Mouse (Mus musculus) hematopoietic stem cell, adult 5-6 weeks (primary cell): Measurements from ENCODE around the gene G3bp2. TPM values are rescaled to one million over a fixed set of nuclear protein-coding genes. Genes with fewer than 3 reads are reported as not detected.
"Not testable (repeated sequence)": the region's sequence is repeated elsewhere in the genome, so short reads cannot be mapped to it uniquely, and the experiment has no call there.

Experiments
- ATAC-seq, 2 experiments: fragments of 125-278 bp in 1 of 2; replicated peaks in 1 of 2; 2 replicates each; pipeline ENCODE4 v1.8.0; 2016 to 2017; ENCODE audit warnings: inconsistent platforms in 2 of 2, mild to moderate bottlenecking in 2 of 2, moderate number of reproducible peaks in 2 of 2, low read depth in 1 of 2, moderate TSS enrichment in 1 of 2; ENCODE audit not compliant: low FRiP score in 2 of 2, poor library complexity in 2 of 2, severe bottlenecking in 2 of 2, insufficient read depth in 1 of 2, low TSS enrichment in 1 of 2
- total RNA-seq: library from RNA; stranded (forward); fragments of 172-1452, 232-1000 nt; gene quantifications from 2 replicates; pipeline ENCODE4 v1.2.3, GENCODE M21; 2017

G3bp2 gene
- total RNA-seq: 131 and 135 TPM in 2 replicates

DNA sequence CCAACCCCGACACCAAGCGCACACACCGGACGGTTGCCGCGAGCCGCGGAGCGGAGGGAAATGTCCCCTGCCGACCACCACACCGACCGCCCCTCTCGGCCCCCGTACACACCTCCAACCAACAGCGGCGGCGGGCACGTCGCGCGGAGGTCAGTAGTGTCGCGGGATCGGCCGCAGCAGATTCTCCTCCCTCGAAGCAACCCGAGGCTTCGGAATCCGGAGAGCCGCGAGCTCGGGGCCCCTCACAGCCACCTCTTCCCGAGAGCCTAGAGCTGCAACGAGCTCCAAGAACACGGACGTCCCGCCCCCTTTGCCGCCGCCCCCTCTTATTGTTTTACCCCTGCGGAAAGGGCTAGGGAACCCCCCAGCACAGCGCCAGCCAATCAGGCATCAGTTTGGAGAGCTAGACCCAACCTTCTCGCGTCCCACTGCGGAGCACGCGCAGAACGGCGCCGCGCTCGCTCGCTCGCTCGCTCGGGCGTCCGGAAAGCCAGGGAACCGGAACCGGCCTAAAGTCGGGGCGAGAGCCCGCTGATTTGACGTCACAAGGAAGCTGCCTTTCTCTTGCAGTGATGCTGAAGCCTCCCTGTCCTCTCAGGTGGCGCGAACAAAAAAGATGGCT is at the start of gene G3bp2:
G3bp2 (minus strand) TSS at position 303 of the 622 bp plus-strand sequence.
- peak; percentile 95 to 96 for ATAC-seq

DNA sequence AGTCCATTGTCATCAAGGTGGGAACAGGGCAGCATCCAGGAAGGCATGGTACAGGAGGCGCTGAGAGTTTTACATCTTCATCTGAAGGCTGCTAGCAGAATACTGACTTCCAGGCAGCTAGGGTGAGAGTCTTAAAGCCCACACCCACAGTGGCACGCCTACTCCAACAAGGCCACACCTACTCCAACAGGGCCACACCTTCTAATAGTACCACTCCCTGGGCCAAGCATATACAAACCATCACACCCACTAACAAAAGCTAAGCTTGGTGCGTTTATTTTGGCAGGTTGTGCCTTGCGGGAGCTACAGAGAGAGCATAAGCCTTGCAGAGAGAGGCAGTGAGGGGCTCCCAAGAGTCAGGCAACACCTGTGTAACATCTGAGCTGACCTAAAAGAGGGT is 49.5 kb upstream of the G3bp2 start:
- ATAC-seq: not testable (repeated sequence)

DNA sequence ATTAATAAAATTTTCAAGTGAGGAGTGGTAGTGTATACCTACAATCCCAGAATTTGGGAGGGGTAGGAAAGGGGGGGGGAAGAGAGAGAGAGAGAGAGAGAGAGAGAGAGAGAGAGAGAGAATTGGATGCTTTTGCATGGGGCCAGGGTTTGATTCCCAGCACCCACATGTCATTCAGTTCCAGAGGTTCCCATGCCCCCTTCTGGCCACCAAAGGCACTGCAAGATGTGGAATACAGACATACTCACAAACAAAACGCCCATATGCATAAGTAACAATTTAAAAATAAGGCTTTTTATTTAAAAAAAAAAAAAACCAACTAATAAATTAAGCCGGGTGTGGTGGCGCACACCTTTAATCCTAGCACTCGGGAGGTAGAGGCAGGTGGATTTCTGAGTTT is 48.6 kb upstream of the G3bp2 start:
- ATAC-seq: no peak

DNA sequence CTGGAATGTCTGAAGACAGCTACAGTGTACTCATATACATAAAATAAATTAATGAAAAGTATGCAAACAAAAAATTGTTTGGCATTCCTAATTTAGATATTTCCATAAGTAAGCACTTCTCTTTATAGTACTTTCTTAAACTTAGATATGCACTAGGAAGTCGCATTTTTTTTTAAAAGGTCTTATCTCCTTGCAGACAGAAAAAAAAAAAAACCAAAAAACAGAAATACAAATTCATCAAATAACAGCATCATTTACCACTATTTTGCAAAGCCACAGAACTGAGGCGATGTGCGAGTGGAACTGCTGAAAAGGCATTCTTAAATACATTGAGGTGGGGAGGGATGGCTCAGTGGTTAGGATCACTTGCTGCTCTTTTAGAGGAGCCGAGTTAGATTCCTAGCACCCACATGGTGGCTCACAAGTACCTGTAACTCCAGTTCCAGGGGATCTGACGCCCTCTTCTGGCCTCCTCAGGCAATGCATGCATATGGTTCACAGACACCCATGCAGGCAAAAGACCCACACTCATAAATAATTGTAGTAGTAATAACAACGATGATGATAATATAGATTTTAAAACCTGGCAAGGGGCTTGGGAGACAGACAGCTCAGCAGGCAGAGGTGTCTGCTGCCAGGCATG is 46.6 kb upstream of the G3bp2 start:
- ATAC-seq: no peak

DNA sequence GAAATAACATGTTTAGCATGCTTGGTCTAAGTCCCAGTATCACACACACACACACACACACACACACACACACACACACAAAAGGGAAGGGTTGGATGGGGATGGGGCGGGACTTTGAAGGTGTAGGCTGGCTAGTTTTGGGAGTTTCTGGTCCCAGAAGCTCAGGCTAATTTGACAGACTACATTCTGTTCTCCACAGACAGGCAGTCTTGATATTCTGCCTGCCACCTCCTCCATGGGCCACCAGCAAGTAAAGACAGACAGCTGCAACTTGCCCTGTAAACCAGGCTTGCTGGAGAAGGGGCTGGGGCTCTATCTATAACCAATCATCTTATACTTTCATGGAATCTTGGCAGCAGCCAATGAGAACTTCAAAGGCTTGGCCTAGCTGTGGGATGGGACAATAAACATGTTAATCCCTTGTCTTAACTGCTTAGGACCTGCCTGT is 45.8 kb upstream of the G3bp2 start:
- ATAC-seq: no peak

DNA sequence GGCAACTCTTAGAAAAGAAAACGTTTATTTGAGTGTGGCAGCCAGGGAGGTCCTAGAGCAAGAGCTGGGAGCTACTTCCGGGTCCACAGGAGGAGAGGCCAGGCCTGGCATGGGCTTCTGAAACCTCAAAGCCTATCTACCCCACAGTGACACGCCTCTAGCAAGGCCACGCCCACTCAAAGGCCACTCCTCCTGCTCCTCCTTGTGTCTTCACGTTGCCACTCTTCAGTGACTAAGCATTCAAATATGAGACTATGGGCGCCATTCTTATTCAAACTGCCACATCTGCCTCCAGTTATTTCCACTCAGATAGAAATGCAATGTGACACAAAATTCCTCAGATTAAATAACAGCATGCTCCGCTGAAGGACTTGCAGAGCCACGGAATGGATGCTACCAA is 45.1 kb upstream of the G3bp2 start:
- ATAC-seq: peak; percentile 74 to 87; a peak in 3 of 4 replicates

DNA sequence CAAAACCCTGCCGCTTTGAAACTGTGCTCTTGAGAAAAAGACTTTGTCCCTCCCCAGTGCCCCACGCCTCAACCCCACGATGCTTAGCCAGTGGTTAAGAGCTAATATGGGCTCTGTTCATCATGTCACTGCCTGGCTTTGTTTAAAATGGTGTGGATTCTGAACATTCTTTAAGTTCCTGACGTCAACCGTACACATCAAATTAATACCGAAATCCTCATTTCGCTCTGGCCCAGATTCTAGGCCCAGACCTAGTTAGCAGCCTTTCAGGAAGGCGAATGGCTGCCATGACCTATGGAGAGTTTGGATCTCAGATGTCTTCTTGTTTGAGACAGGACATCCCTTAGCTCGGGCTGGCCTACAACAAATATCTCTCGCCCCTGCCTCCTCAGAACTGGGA is 44.2 kb upstream of the G3bp2 start:
- no peak for ATAC-seq

DNA sequence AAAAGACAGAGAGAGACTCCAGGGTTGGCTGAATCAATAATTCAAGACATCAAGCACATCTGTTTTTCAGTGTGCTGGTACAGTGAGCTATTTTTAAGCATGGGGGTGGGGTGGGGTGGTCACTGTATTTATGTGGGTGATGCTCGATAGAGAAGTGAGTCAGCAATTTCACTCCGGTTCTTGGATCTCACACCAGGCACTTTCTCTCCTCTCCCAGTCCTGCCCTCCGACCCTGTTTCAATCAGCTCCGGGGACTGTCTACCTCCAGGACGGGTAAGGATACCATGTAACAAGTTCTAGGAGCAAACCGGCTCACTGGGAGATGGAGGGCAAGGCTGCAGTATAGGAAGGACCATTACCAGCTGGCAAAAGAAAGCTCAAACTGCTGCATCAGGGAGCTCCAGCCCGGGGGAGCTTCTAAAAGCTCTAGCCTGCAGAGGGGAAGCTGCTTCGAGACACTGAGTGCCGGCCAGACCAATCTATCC is 43.7 kb upstream of the G3bp2 start:
- peak; percentile 65 to 81 for ATAC-seq

DNA sequence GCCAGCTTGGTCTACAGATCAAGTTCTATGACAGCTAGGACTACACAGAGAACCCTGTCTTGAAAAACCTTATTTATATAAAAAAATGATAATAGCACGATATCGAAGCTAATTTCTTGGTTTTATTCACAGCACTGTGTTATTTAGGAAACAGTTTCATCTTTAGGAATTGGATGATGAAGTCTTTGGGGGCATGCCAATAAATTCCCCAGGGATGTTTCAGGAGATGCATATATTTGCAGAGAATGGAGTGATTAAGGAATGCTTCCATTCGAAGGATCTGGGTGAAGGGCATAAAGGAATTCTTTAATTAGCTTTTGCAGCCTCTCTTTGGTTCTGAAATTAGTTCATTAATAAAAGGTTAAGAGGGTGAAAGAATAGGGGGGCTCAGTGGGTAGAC is 41.9 kb upstream of the G3bp2 start:
- no peak for ATAC-seq

DNA sequence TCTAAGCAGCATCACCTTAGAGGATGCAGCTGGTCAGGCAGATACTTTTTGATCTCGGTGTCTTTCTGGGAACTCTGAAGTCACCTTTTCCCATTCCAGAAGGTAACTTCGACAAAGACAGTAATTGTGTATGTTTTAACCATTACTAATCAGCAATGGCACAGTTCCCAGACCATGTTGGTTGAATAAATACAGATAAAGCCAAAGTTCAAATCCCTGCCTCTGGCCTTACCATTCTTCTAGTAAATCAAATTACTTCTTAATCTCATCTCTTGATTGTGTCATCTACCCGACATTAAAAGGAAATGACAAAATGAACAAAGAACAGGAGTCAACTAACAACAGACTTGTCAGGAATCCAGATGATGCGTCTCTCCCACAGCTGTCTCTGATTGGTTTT is 38.1 kb upstream of the G3bp2 start:
- ATAC-seq: no peak

DNA sequence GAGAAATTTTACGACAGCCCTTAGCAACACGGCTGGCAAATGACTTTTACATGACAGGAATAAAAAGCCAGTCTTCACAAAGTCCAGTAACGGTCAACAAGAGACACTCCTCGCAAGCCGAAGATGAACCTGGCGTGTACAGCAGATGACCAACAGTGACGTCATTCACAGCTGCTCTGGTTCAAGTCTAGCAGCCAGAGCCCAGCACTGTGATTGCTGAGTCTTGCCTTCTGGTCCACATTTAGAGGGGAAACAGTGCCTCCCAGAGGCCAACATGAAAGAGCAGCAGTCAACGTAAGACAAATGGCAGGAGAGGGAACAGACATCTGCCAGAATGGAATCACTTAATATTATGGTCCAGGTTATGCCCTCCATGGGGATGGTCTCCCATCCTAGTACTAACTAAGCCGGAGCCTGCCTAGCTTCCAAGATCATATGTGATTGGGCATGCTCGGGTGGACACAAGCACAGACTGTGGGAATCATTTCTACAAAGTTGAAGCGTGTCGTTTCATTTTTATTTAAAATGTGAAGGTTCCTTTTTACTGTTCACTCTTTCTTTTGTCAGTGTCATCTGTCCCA is 34.4 kb upstream of the G3bp2 start:
- peak; percentile 91 to 95 for ATAC-seq

DNA sequence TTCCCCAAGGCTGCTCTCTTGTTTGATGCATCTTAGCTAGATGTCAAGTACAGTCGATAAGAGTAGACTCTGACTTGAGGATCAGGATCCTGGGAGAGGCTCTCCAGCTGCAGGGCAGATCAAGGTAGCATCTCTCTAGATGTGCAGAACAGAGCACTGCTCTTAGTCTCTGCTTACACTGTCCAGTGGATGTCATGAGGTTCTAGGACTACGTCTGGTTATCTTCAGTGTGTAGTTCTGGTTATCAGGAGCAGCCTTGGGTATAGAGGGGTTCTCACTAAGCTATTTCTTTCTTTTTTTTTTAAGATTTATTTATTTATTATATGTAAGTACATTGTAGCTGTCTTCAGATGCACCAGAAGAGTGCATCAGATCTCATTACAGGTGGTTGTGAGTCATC is 31.4 kb upstream of the G3bp2 start:
- no peak for ATAC-seq

DNA sequence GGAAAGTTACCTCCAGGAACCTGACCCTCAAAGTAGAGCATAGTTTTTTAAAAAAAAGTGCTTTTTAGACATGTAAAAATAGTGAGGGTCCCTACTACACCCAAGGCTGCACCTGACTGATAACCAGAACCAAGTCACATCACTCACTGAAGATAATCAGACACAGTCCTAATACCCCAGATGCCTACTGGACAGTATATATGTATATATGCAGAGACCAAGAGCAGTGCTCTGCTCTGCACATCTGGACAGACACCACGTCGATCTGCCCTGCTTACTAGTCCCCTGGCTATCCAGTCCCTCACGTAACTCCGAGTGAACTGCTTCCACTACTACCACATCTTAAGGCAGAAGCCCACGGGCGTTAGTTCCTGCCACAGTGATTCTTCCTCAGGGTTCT is 30.7 kb upstream of the G3bp2 start:
- ATAC-seq: no peak

DNA sequence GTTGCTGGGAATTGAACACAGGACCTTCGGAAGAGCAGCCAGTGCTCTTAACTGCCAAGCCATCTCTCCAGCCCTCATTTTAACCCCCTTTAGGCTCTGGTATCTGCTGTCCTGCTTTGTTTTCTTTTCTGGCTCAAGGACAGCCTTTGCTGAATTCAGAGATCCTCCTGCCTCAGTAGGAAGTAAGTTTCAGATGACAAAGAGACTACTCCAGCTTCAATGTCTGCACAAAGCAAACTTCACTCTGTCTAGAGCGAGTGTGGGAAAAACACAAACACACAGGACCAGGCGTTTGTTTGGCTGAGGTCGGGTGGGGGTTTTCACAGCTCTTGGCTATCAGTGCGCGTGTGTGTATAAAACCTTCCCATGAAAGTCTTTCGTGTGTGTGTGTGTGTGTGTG is 30.0 kb upstream of the G3bp2 start:
- ATAC-seq: no peak

DNA sequence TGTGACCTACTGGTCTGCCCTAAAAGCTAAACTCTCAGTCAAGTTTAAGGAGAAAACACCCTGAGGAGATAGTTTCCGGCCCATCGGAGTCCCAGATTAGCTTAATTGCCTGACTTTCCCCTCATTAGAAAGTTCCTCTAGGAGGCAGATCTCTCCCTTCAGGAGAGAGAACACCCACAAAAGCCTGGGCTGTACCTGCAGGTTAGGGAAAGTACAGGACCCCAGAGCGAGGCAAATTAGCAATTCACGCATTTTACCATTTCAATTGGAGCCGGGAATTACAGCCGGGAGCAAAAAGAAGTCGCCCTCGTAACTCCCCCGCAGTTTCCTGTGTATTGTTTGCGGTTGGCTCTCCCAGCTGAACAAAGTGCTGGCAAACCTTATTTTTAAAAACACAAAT is 29.1 kb upstream of the G3bp2 start:
- ATAC-seq: no peak

DNA sequence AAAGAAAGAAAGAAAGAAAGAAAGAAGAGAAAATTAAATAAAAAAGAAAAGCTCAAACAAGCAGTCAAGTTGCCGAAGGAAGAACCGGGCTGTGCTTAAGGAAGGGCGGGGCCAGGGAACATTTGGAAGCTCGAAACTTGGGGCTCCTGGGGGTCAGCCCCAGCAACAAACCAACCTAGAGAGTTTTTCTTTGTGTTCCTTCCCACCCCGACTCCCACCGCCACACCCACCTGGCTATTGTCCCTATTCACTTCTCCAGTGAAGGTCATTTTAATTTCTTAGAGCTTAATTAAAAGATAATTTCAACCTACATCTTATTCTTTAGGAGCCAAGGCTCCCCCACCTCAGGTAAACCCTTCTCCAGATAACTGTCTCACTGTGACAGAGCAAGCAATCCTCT is 28.7 kb upstream of the G3bp2 start:
- 0 out of 4 replicates have a peak, but pooled peaks of 1 of the 2 experiments have one; percentile 21 for ATAC-seq

DNA sequence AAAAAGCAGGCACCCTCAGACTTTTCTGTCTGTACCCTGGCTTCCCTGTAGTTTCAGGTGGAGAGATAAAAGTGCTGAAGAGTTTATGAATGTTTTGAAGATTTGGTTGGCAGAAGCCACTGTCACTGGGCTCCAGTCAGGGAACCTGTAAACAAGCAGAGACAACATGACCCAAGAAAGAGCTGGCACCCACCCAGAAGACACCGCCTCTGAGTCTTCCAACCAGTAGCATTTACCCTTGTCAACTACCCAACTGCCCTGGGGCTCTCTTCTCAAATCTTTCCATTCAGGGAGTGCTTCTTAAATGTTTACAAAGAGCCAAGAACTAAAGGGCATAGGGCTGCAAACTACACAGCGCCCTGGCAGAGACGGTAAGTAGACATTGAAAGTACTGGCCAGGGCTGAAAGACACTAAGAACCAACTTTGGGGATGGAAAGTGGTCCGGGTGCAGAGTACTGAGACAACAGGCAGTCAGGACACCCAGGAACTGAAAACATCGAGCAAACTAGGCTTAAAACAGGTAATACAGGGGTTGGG is 27.4 kb upstream of the G3bp2 start:
- ATAC-seq: no peak

DNA sequence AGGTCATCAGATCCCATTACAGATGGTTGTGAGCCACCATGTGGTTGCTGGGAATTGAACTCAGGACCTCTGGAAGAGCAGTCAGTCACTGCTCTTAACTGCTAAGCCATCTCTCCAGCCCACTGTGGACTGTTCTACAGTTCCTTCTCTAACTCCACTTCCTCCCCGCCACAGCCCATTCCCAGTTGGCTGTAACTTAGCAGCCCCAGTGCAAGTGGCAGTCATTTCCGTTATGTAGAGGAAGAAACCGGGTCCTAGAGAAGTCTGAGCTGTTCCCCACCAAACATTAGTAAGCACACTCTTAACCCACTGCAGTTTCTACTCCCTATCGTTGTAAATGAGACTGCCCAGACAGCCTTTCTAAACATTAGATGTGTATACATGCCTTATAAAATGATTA is 23.8 kb upstream of the G3bp2 start:
- peak; percentile 51 to 56; a peak in 3 of 4 replicates for ATAC-seq
